Mouse (Mus musculus): Measurements from ENCODE around the gene Kcnk18.

GRCm38 (mm10) chr19:59241987-59242386 lies 23.0 kb downstream of the Kcnk18 start:
- TF ChIP-seq CTCF (IDR thresholded peaks at IDR 0.05; ENCODE audit: insufficient read depth, low read length) (no peak), POLR2A (IDR thresholded peaks at IDR 0.05; ENCODE audit: borderline replicate concordance, extremely low read depth, low read depth, low read length) (no peak)

Data from lung, adult 2 months (tissue).